Mouse (Mus musculus) olfactory bulb, adult 2 months (tissue): ENCODE results near the gene Ankrd11.

Experiments used
- CTCF ChIP-seq: fragments of 200-500 bp; IDR thresholded peaks from 2 replicates; pipeline ENCODE4 v1.5.1; 2012; ENCODE audit warnings: low read depth, mild to moderate bottlenecking, low read length, moderate library complexity; ENCODE audit not compliant: insufficient read depth
- POLR2A ChIP-seq: fragments of 200-500 bp; IDR thresholded peaks from 2 replicates; pipeline ENCODE4 v1.6.1; 2012; ENCODE audit warnings: mild to moderate bottlenecking, low read depth, low read length, moderate library complexity; ENCODE audit not compliant: insufficient read depth

- TF ChIP-seq CTCF (no peak), POLR2A (no peak)
These were observed 22.0 kb downstream of the Ankrd11 start for GRCm38 (mm10) chr8:123020084-123020483.
